Comparison of ENCODE assay signal across 7 mouse cellular contexts in the genomic region with DNA sequence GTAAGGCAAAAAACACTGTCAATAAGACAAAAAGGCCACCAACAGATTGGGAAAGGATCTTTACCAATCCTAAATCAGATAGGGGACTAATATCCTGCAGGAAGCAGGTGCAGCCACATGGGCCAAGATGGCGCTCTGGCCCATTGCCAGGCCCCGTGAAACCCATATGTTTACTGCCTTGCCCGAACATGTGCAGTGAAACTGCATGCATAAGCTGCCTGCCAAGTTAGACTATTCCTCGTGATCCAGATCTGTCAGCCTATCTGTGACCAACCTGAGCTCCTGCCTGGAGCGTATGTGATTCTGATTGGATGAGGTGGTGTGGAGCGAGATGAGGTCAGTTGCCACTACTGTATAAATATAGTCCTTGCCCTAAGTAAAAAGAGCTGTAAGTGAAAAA.
DNase-seq lines count a peak whose midpoint lies in the region; ATAC-seq and TF ChIP-seq lines count a peak whose summit lies in the region.
"Not testable (repeated sequence)": the region's sequence is repeated elsewhere in the genome, so short reads cannot be mapped to it uniquely, and the experiment has no call there.

No protein-coding gene starts in this region.

- not testable (repeated sequence) for H3K4me2 ChIP-seq in forebrain, embryonic 16.5 days (ENCODE audit: low read length); hindbrain, embryonic 16.5 days (ENCODE audit: low read length); midbrain, postnatal 0 days (ENCODE audit: low read depth, low read length, poor library complexity, severe bottlenecking)

- not testable (repeated sequence) for H3K27me3 ChIP-seq in forebrain, embryonic 16.5 days (replicated peaks; ENCODE audit: control insufficient read depth, insufficient read depth, low read length); hindbrain, embryonic 16.5 days (replicated peaks; ENCODE audit: control insufficient read depth, insufficient read depth, low read length); midbrain, postnatal 0 days (ENCODE audit: insufficient read depth, low read length)

- not testable (repeated sequence) for H3K36me3 ChIP-seq in forebrain, embryonic 16.5 days (ENCODE audit: control insufficient read depth, insufficient read depth); hindbrain, embryonic 16.5 days (ENCODE audit: control insufficient read depth, insufficient read depth, low read length); midbrain, postnatal 0 days (ENCODE audit: insufficient read depth, low read length)

- WGBS in forebrain, embryonic 16.5 days = 56% methylated on average over 6 of the region's 6 CpGs
- WGBS in hindbrain, embryonic 16.5 days = 70% methylated on average over 6 of the region's 6 CpGs
- 83% methylated on average over 6 of the region's 6 CpGs for whole genome bisulfite sequencing in midbrain, postnatal 0 days

- H3K4me3 ChIP-seq in forebrain, embryonic 16.5 days (replicated peaks; ENCODE audit: low read length); hindbrain, embryonic 16.5 days (ENCODE audit: low read length); midbrain, postnatal 0 days (ENCODE audit: low read depth, low read length): not testable (repeated sequence)

- not testable (repeated sequence) for TF ChIP-seq CTCF in midbrain, postnatal 0 days (IDR thresholded peaks at IDR 0.05)

- DNase-seq in brain, adult 2 months (ENCODE audit: low read depth, low spot score) = peak; percentile 51
- DNase-seq in cerebellum, adult 18-20 months = peak; percentile 34 to 45
- peak; percentile 68 for DNase-seq in cerebellum, adult 9-11 months
- peak; percentile 40 to 58 for DNase-seq in cerebellum, postnatal 36 days
- DNase-seq in midbrain, postnatal 0 days (ENCODE audit: low spot score) = peak; percentile 60

- peak; percentile 58; the same call in 1 of the 2 replicates for ATAC-seq in forebrain, embryonic 16.5 days
- ATAC-seq in hindbrain, embryonic 16.5 days = peak; percentile 34; the same call in 1 of the 2 replicates
- not testable (repeated sequence) for ATAC-seq in midbrain, postnatal 0 days (ENCODE audit: low FRiP score)

- not testable (repeated sequence) for H3K9ac ChIP-seq in forebrain, embryonic 16.5 days (replicated peaks; ENCODE audit: low read depth, low read length); hindbrain, embryonic 16.5 days (ENCODE audit: low read depth, low read length); midbrain, postnatal 0 days (replicated peaks; ENCODE audit: low read length, poor library complexity, severe bottlenecking)

- H3K27ac ChIP-seq in forebrain, embryonic 16.5 days (ENCODE audit: low read length); hindbrain, embryonic 16.5 days (ENCODE audit: low read depth, low read length); midbrain, postnatal 0 days (ENCODE audit: low read depth, low read length): not testable (repeated sequence)

- not testable (repeated sequence) for H3K4me1 ChIP-seq in forebrain, embryonic 16.5 days (replicated peaks; ENCODE audit: control insufficient read depth, insufficient read depth, low read length); hindbrain, embryonic 16.5 days (ENCODE audit: control insufficient read depth, insufficient read depth, low read depth, low read length); midbrain, postnatal 0 days (ENCODE audit: insufficient read depth, low read length)

- not testable (repeated sequence) for H3K9me3 ChIP-seq in forebrain, embryonic 16.5 days (ENCODE audit: control insufficient read depth, low read length); hindbrain, embryonic 16.5 days (ENCODE audit: control insufficient read depth, low read length); midbrain, postnatal 0 days (ENCODE audit: low read length)
